Mouse (Mus musculus): ENCODE data around the gene Glrx5. TPM values are rescaled to one million over a fixed set of nuclear protein-coding genes. Genes with fewer than 3 reads are reported as not detected.

Gene Glrx5
- total and polyA plus RNA-seq, 2 experiments from 2014 or later: 43.1 to 199 TPM

DNA sequence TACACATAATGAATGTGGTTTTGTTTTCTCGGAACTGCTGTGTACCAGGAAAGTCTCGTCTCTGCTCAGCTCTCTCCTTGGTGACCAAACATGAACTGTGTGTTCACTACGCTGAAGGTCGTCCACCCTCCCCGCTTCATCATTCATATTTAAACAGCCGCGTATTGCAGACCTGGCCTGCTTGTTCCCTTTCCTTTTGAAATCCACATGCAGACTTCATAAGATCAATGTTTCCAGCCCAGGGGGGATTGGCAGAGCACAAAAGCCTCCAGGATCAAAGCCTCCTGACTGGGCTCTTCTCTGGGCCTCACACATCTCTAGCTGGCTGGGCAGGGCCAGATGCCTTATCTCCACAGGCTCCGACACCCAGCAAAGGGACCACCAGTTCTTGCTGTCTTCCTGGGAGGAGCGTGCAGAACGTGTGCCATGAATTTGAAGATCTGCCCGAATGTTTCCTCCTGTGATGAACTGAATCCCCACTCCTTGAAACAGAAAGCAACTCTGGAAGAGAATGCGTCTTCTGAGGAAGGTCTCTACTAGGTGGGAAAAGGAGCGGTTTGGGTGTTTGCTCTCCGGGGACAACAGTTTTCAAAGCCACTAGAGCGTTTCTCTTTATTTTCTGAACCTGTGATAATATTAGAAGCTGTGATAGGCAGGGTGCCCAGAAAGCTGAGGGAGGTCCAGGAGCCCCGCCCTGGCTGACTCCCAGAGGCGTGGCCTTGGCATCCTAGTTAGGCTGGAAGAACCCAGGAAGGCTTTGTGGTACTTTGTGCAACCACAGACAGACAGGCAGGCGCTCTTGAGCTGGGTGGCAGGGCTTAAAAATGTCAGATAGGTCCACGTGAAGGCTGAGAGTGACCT lies 12.9 kb upstream of the Glrx5 start:
- no peak overlapping the region for H3K4me3 ChIP-seq (ENCODE audit: low read length)
- ATAC-seq: no peak
- H3K36me3 ChIP-seq (ENCODE audit: insufficient read depth, low read length): no peaks in the 10 kb centered on the region
- DNase-seq (ENCODE audit: low spot score): peak; percentile 15
- TF ChIP-seq CTCF (IDR thresholded peaks at IDR 0.05; ENCODE audit: low read depth): no peak
- H3K27me3 ChIP-seq (ENCODE audit: insufficient read depth, low read length): no peaks in the 10 kb centered on the region
- no peak overlapping the region; the same call in 1 of the 2 replicates for H3K27ac ChIP-seq
- no peak overlapping the region for H3K4me2 ChIP-seq (ENCODE audit: low read depth, low read length)
- no peak overlapping the region for H3K9ac ChIP-seq (replicated peaks; ENCODE audit: low read length)
- H3K9me3 ChIP-seq (ENCODE audit: low read length): no peaks in the 10 kb centered on the region
- no peaks in the 10 kb centered on the region for H3K4me1 ChIP-seq (ENCODE audit: insufficient read depth, low read length)
- 45% methylated on average over 19 of the region's 19 CpGs for WGBS

DNA sequence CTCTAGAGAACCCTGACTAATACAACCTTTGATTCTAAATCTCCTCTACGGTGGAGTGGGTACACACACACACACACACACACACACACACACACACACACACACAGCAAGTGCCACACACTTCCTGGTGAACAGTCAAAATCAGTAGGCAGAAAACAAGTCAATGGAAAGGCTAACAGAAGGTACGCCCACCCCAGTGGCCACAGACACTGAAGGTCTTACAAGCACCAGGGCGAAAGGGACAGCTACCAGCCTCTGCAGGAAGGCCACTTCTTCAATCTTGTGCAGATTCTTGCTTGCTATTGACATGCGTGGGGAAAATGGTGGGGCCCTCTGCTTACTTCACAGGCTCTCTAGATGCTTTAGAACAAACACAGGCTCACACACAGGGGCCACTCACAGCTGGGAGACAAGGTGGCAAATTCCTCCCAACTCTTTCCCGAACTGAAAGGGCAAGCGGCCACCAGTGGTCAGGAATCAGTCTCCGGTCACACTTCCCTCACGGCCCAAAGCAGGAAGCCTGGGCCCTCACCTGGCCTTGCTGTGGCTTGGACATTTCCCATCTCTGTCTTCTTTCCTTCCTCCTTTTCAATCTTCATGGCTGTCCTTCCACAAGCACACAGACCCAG lies 10.9 kb upstream of the Glrx5 start:
- H3K27me3 ChIP-seq (ENCODE audit: insufficient read depth, low read length): no peaks in the 10 kb centered on the region
- no peak overlapping the region for H3K27ac ChIP-seq
- 89% methylated on average over 8 of the region's 8 CpGs for WGBS
- no peaks in the 10 kb centered on the region for H3K9me3 ChIP-seq (ENCODE audit: low read length)
- DNase-seq (ENCODE audit: low spot score) (no peak), ATAC-seq (no peak)
- H3K9ac ChIP-seq (replicated peaks; ENCODE audit: low read length): no peak overlapping the region
- no peak overlapping the region for H3K4me2 ChIP-seq (ENCODE audit: low read depth, low read length)
- TF ChIP-seq CTCF (IDR thresholded peaks at IDR 0.05; ENCODE audit: low read depth): no peak
- no peaks in the 10 kb centered on the region for H3K36me3 ChIP-seq (ENCODE audit: insufficient read depth, low read length)
- H3K4me1 ChIP-seq (ENCODE audit: insufficient read depth, low read length): no peaks in the 10 kb centered on the region
- H3K4me3 ChIP-seq (ENCODE audit: low read length): no peak overlapping the region

DNA sequence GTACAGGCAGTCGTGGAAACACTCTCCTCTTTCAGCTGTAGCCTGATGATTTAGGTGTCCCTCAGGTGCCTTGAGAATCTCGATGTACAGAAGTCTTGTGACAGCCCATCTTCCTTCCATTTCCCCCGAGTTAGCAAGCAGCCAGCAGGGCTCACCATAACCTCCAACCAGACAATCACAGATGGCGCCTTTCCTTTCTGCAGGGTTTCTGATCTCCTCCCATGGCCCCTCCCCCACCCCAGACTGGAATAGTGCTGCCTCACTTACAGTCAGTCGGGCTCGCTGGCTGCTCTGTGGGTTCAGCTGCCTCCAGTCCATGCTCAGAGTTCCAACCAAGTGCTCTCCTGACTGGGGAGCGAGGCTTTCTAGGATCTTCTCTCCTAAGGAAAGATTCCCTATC lies 10.3 kb upstream of the Glrx5 start:
- DNase-seq (ENCODE audit: low spot score) (no peak), ATAC-seq (no peak)
- no peak for TF ChIP-seq CTCF (IDR thresholded peaks at IDR 0.05; ENCODE audit: low read depth)
- no peaks in the 10 kb centered on the region for H3K36me3 ChIP-seq (ENCODE audit: insufficient read depth, low read length)
- no peaks in the 10 kb centered on the region for H3K9me3 ChIP-seq (ENCODE audit: low read length)
- no peak overlapping the region for H3K4me3 ChIP-seq (ENCODE audit: low read length)
- H3K4me2 ChIP-seq (ENCODE audit: low read depth, low read length): no peak overlapping the region
- H3K9ac ChIP-seq (replicated peaks; ENCODE audit: low read length): no peak overlapping the region
- WGBS: 65% methylated on average over 7 of the region's 7 CpGs
- H3K4me1 ChIP-seq (ENCODE audit: insufficient read depth, low read length): no peaks in the 10 kb centered on the region
- H3K27ac ChIP-seq: no peak overlapping the region
- H3K27me3 ChIP-seq (ENCODE audit: insufficient read depth, low read length): no peaks in the 10 kb centered on the region

DNA sequence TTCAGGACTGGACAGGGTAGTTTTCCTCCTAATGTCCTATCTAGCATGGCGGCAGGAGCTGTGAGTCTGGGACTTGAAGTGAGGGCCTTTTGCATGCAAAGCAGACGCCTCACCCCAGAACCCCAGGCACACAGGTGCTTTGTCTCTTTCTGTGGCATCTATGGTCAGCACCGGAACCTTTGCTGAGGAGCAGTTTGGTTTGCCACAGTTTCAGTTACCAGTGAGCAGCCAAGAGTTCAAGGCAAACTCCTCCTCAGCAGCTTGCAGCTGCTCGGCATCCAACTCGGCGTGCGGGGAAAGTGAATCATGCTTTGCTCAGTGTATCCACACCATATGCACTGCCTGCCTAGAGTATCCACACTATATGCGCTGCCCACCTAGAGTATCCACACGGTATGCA lies 9.7 kb upstream of the Glrx5 start:
- no peak for DNase-seq (ENCODE audit: low spot score)
- no peaks in the 10 kb centered on the region for H3K27me3 ChIP-seq (ENCODE audit: insufficient read depth, low read length)
- no peak overlapping the region for H3K27ac ChIP-seq
- no peaks in the 10 kb centered on the region for H3K4me1 ChIP-seq (ENCODE audit: insufficient read depth, low read length)
- H3K4me3 ChIP-seq (ENCODE audit: low read length): no peak overlapping the region
- 98% methylated on average over 9 of the region's 9 CpGs for whole genome bisulfite sequencing
- ATAC-seq: no peak
- no peak overlapping the region for H3K4me2 ChIP-seq (ENCODE audit: low read depth, low read length)
- H3K9me3 ChIP-seq (ENCODE audit: low read length): no peaks in the 10 kb centered on the region
- TF ChIP-seq CTCF (IDR thresholded peaks at IDR 0.05; ENCODE audit: low read depth): no peak
- H3K9ac ChIP-seq (replicated peaks; ENCODE audit: low read length): no peak overlapping the region
- no peaks in the 10 kb centered on the region for H3K36me3 ChIP-seq (ENCODE audit: insufficient read depth, low read length)

DNA sequence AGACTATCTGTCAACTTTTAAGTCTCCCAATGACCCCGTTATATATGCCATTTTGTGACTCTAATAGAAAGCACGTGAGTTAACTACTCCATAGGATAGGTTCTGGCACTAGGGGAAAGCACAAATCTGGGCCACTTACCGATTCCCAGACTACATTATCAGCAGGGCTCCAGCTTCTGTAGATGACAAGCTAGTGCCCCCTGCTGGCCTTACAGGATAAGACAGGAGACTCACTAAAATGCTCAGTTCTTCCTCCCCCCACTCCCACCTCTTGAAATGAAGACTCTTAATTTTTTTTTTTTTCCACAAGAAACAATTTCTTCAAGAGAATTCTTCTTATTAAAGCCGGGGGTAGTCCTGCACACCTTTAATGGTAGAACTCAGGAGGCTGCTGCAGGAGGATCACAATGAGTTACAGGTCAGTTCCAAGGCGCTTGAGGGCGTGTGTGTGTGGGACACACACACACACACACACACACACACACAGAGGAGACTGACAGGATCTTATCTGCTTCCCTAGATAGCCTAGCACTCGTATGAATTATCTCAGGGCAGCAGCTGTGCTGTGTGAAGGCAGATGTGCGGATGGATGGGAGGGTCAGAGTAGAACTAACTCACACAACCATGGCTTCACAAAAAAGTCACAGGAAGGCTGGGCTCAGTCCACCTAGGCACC lies 7.1 kb upstream of the Glrx5 start:
- TF ChIP-seq CTCF (IDR thresholded peaks at IDR 0.05; ENCODE audit: low read depth): peak; percentile 85
- peak; percentile 86 for DNase-seq (ENCODE audit: low spot score)
- H3K9me3 ChIP-seq (ENCODE audit: low read length): no peaks in the 10 kb centered on the region
- no peak overlapping the region for H3K4me2 ChIP-seq (ENCODE audit: low read depth, low read length)
- H3K4me1 ChIP-seq (ENCODE audit: insufficient read depth, low read length): no peaks in the 10 kb centered on the region
- peaks cover 16% of the 10 kb centered on the region for H3K36me3 ChIP-seq (ENCODE audit: insufficient read depth, low read length)
- no peaks in the 10 kb centered on the region for H3K27me3 ChIP-seq (ENCODE audit: insufficient read depth, low read length)
- 48% methylated on average over 8 of the region's 8 CpGs for WGBS
- H3K27ac ChIP-seq: no peak overlapping the region
- H3K9ac ChIP-seq (replicated peaks; ENCODE audit: low read length): no peak overlapping the region
- ATAC-seq: peak; percentile 53; the same call in 1 of the 2 replicates
- no peak overlapping the region for H3K4me3 ChIP-seq (ENCODE audit: low read length)

DNA sequence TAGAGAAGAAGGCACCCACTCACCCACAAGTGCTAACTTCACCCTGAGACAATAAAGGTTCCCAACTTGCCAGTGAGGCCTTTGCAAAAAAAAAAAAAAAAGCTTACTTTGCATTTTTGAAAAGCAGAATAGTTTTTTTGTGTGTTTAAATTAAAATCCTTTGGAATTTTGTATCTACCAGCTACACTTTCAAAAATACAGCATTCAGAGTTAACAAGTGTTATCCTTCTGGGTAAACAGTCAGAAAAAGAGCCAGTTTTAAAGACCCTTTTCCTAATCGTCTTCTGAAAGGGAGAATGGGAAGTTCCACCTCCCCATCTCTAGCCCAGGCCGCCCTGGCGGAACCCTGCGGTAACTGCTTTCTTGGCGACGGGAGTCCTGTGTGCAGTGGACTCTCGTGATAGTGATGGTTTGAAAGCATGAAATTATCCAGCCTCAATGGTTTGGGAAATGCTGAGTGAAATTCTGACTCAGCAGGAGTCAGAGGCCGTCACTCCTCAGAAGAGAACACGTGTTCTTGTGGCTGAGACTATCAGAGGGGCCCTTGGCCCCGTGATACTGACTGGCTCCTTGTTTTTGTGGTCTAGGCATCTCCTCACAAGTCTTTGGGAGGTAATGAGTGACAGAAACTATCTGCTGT lies 6.4 kb upstream of the Glrx5 start:
- no peak overlapping the region for H3K9ac ChIP-seq (replicated peaks; ENCODE audit: low read length)
- ATAC-seq (no peak), DNase-seq (ENCODE audit: low spot score) (no peak)
- H3K27ac ChIP-seq: no peak overlapping the region
- H3K4me3 ChIP-seq (ENCODE audit: low read length): no peak overlapping the region
- 44% methylated on average over 10 of the region's 10 CpGs for WGBS
- no peaks in the 10 kb centered on the region; the same call in 1 of the 2 replicates for H3K4me1 ChIP-seq (ENCODE audit: insufficient read depth, low read length)
- peaks cover 16% of the 10 kb centered on the region for H3K36me3 ChIP-seq (ENCODE audit: insufficient read depth, low read length)
- TF ChIP-seq CTCF (IDR thresholded peaks at IDR 0.05; ENCODE audit: low read depth): no peak
- no peaks in the 10 kb centered on the region for H3K27me3 ChIP-seq (ENCODE audit: insufficient read depth, low read length)
- no peak overlapping the region for H3K4me2 ChIP-seq (ENCODE audit: low read depth, low read length)
- H3K9me3 ChIP-seq (ENCODE audit: low read length): no peaks in the 10 kb centered on the region

All from hindbrain, postnatal 0 days (tissue).